Comparison of ENCODE assay signal across 7 mouse cellular contexts in genomic region chr10:111419375-111420194, GRCm38 (mm10). TPM values are rescaled to one million over a fixed set of nuclear protein-coding genes. Genes with fewer than 3 reads are reported as not detected.
DNase-seq lines count a peak whose midpoint lies in the region; ATAC-seq lines count a peak whose summit lies in the region.

No protein-coding gene starts in this region.

- H3K4me3 ChIP-seq in neural tube, embryonic 11.5 days (ENCODE audit: low read depth, low read length), result no peak overlapping the region
- H3K4me3 ChIP-seq in embryonic facial prominence, embryonic 14.5 days (ENCODE audit: low read depth, low read length), result peak overlapping the region; percentile 35
- peak overlapping the region; percentile 15; the same call in 1 of the 2 replicates for H3K4me3 ChIP-seq in intestine, embryonic 16.5 days (ENCODE audit: low read length)
- peak overlapping the region; percentile 27 for H3K4me3 ChIP-seq in midbrain, embryonic 15.5 days

- no peak for ATAC-seq in neural tube, embryonic 11.5 days (ENCODE audit: insufficient read depth, low FRiP score, low TSS enrichment)
- no peak for ATAC-seq in embryonic facial prominence, embryonic 14.5 days (ENCODE audit: low read depth)
- ATAC-seq in intestine, embryonic 16.5 days, result no peak
- ATAC-seq in midbrain, embryonic 15.5 days (replicated peaks), result peak; percentile 59; the same call in 1 of the 2 replicates
- ATAC-seq in megakaryocyte progenitor cell, adult 5-6 weeks (replicated peaks; ENCODE audit: poor library complexity), result no peak

- no peak overlapping the region for H3K27ac ChIP-seq in neural tube, embryonic 11.5 days (ENCODE audit: low read depth, low read length)
- no peak overlapping the region for H3K27ac ChIP-seq in embryonic facial prominence, embryonic 14.5 days (replicated peaks; ENCODE audit: low read depth, low read length)
- H3K27ac ChIP-seq in intestine, embryonic 16.5 days (ENCODE audit: low read length), result no peak overlapping the region
- H3K27ac ChIP-seq in midbrain, embryonic 15.5 days, result no peak overlapping the region; the same call in 1 of the 2 replicates

- H3K4me2 ChIP-seq in neural tube, embryonic 11.5 days (ENCODE audit: low read depth), result peak overlapping the region; percentile 27
- peak overlapping the region; percentile 58 for H3K4me2 ChIP-seq in embryonic facial prominence, embryonic 14.5 days (ENCODE audit: low read depth, low read length)
- peak overlapping the region; percentile 43 for H3K4me2 ChIP-seq in intestine, embryonic 16.5 days (ENCODE audit: low read depth, low read length)
- peak overlapping the region; percentile 52 for H3K4me2 ChIP-seq in midbrain, embryonic 15.5 days

- no peaks in the 10 kb centered on the region for H3K36me3 ChIP-seq in neural tube, embryonic 11.5 days (ENCODE audit: control insufficient read depth, insufficient read depth, low read length)
- H3K36me3 ChIP-seq in embryonic facial prominence, embryonic 14.5 days (ENCODE audit: control insufficient read depth, insufficient read depth, low read length), result no peaks in the 10 kb centered on the region
- H3K36me3 ChIP-seq in intestine, embryonic 16.5 days (ENCODE audit: control insufficient read depth, insufficient read depth, low read length), result no peaks in the 10 kb centered on the region
- H3K36me3 ChIP-seq in midbrain, embryonic 15.5 days (replicated peaks), result no peaks in the 10 kb centered on the region

- H3K9me3 ChIP-seq in neural tube, embryonic 11.5 days (ENCODE audit: control insufficient read depth, low read length), result no peaks in the 10 kb centered on the region
- no peaks in the 10 kb centered on the region for H3K9me3 ChIP-seq in embryonic facial prominence, embryonic 14.5 days (ENCODE audit: control insufficient read depth, low read length)
- no peaks in the 10 kb centered on the region for H3K9me3 ChIP-seq in intestine, embryonic 16.5 days (ENCODE audit: control insufficient read depth, low read length)
- H3K9me3 ChIP-seq in midbrain, embryonic 15.5 days, result no peaks in the 10 kb centered on the region

- H3K9ac ChIP-seq in neural tube, embryonic 11.5 days (ENCODE audit: low read length), result peak overlapping the region; percentile 29
- H3K9ac ChIP-seq in embryonic facial prominence, embryonic 14.5 days (ENCODE audit: low read depth, low read length), result peak overlapping the region; percentile 46
- H3K9ac ChIP-seq in intestine, embryonic 16.5 days (ENCODE audit: low read depth, low read length), result no peak overlapping the region
- H3K9ac ChIP-seq in midbrain, embryonic 15.5 days, result peak overlapping the region; percentile 26; the same call in 1 of the 2 replicates

- DNase-seq in neural tube, embryonic 11.5 days (ENCODE audit: low spot score), result no peak
- DNase-seq in neural tube, embryonic 10.5 days (ENCODE audit: extremely low spot score, low spot score), result no peak
- peak; percentile 19 for DNase-seq in embryonic facial prominence, embryonic 14.5 days (ENCODE audit: low spot score)
- no peak for DNase-seq in spleen, postnatal 14 days (ENCODE audit: low spot score in 2 of 2)

- WGBS in neural tube, embryonic 11.5 days, result 40% methylated on average over 23 of the region's 23 CpGs
- WGBS in embryonic facial prominence, embryonic 14.5 days, result 23% methylated on average over 23 of the region's 23 CpGs
- 33% methylated on average over 23 of the region's 23 CpGs for WGBS in intestine, embryonic 16.5 days
- WGBS in midbrain, embryonic 15.5 days, result 23% methylated on average over 23 of the region's 23 CpGs

- H3K4me1 ChIP-seq in neural tube, embryonic 11.5 days (ENCODE audit: control insufficient read depth, insufficient read depth, low read length), result peaks cover 7% of the 10 kb centered on the region
- H3K4me1 ChIP-seq in embryonic facial prominence, embryonic 14.5 days (ENCODE audit: control insufficient read depth, insufficient read depth, low read length), result peaks cover 3% of the 10 kb centered on the region; the same call in 1 of the 2 replicates
- H3K4me1 ChIP-seq in intestine, embryonic 16.5 days (ENCODE audit: control insufficient read depth, insufficient read depth, low read length), result 0 out of 2 replicates have a peak, but pooled peaks cover 3% of the 10 kb centered on the region
- peaks cover 17% of the 10 kb centered on the region for H3K4me1 ChIP-seq in midbrain, embryonic 15.5 days

- no peaks in the 10 kb centered on the region for H3K27me3 ChIP-seq in neural tube, embryonic 11.5 days (ENCODE audit: control insufficient read depth, insufficient read depth, low read length)
- H3K27me3 ChIP-seq in embryonic facial prominence, embryonic 14.5 days (replicated peaks; ENCODE audit: control insufficient read depth, insufficient read depth, low read length), result no peaks in the 10 kb centered on the region
- H3K27me3 ChIP-seq in intestine, embryonic 16.5 days (replicated peaks; ENCODE audit: control insufficient read depth, insufficient read depth, low read length), result no peaks in the 10 kb centered on the region
- no peaks in the 10 kb centered on the region for H3K27me3 ChIP-seq in midbrain, embryonic 15.5 days (replicated peaks)

RNA-seq across cellular contexts. Expression of gene Nap1l1, which starts 53.4 kb away (rescaled TPM):
- 339 and 344 TPM in 2 replicates for polyA plus RNA-seq in neural tube, embryonic 11.5 days (2014; fragmentation: Nextera tagmentation; extraction: Ambion mirVana)
- 234 and 242 TPM in 2 replicates for polyA plus RNA-seq in embryonic facial prominence, embryonic 14.5 days (2014; fragmentation: Nextera tagmentation; extraction: Ambion mirVana)
- 118 and 140 TPM in 2 replicates for polyA plus RNA-seq in intestine, embryonic 16.5 days (2015; fragmentation: Nextera tagmentation; extraction: Ambion mirVana)
- polyA plus RNA-seq in midbrain, embryonic 15.5 days (2015; fragmentation: Nextera tagmentation; extraction: Ambion mirVana), result 164 and 167 TPM in 2 replicates
- total RNA-seq in megakaryocyte progenitor cell, adult 5-6 weeks (2015), result 651 and 679 TPM in 2 replicates
- 565 and 710 TPM in 2 replicates for total RNA-seq in megakaryocyte progenitor cell, adult 5-6 weeks (2017)
